19 mouse cellular contexts compared by ENCODE assay signal in genomic region chr10:60955467-60955866, GRCm38 (mm10).
DNase-seq lines count a peak whose midpoint lies in the region; ATAC-seq and TF ChIP-seq lines count a peak whose summit lies in the region.
"Had no signal": no experiment of that assay in that cellular context is flagged by ENCODE, and none has a peak within 500 bp of the region (broad histone marks: within the 10 kb centered on the region; RNA-seq: fewer than 3 reads in every experiment).

No protein-coding gene starts in this region.

- peak; percentile 39; the same call in 1 of the 2 replicates for ATAC-seq in kidney, embryonic 14.5 days (ENCODE audit: low FRiP score, low TSS enrichment)
- ATAC-seq in hindbrain, embryonic 12.5 days (ENCODE audit: low FRiP score), result peak; percentile 74
- ATAC-seq in midbrain, embryonic 14.5 days (ENCODE audit: low FRiP score, low TSS enrichment), result peak; percentile 64; the same call in 1 of the 2 replicates
- ATAC-seq in erythroid progenitor cell, adult 5-6 weeks (replicated peaks; ENCODE audit: low FRiP score, poor library complexity, severe bottlenecking), result no peak

- H3K4me3 ChIP-seq in kidney, embryonic 14.5 days (ENCODE audit: low read length), result no peak overlapping the region
- no peak overlapping the region for H3K4me3 ChIP-seq in kidney, adult 2 months (ENCODE audit: insufficient read depth, low read depth, low read length)
- no peak overlapping the region for H3K4me3 ChIP-seq in hindbrain, embryonic 12.5 days
- no peak overlapping the region for H3K4me3 ChIP-seq in midbrain, embryonic 14.5 days (replicated peaks; ENCODE audit: low read depth, low read length)
- H3K4me3 ChIP-seq: embryonic facial prominence, embryonic 13.5 days; forebrain, embryonic 10.5 days; liver, embryonic 13.5 days; megakaryocyte, embryonic 14.5 days; neural tube, embryonic 12.5 days; stomach, embryonic 15.5 days had no signal

- H3K9me3 ChIP-seq in kidney, embryonic 14.5 days (ENCODE audit: control insufficient read depth, low read length), result no peaks in the 10 kb centered on the region
- no peaks in the 10 kb centered on the region for H3K9me3 ChIP-seq in hindbrain, embryonic 12.5 days (replicated peaks)
- no peaks in the 10 kb centered on the region for H3K9me3 ChIP-seq in midbrain, embryonic 14.5 days (ENCODE audit: control insufficient read depth, low read length)
- H3K9me3 ChIP-seq: embryonic facial prominence, embryonic 13.5 days; forebrain, embryonic 10.5 days; liver, embryonic 13.5 days; megakaryocyte, embryonic 14.5 days; neural tube, embryonic 12.5 days; stomach, embryonic 15.5 days had no signal

- no peaks in the 10 kb centered on the region for H3K36me3 ChIP-seq in kidney, embryonic 14.5 days (ENCODE audit: control insufficient read depth, insufficient read depth, low read length)
- H3K36me3 ChIP-seq in kidney, adult 2 months (ENCODE audit: control insufficient read depth, insufficient read depth, low read length), result no peaks in the 10 kb centered on the region
- no peaks in the 10 kb centered on the region for H3K36me3 ChIP-seq in hindbrain, embryonic 12.5 days
- no peaks in the 10 kb centered on the region for H3K36me3 ChIP-seq in midbrain, embryonic 14.5 days (ENCODE audit: control insufficient read depth, insufficient read depth, low read length)
- H3K36me3 ChIP-seq: embryonic facial prominence, embryonic 13.5 days; forebrain, embryonic 10.5 days; liver, embryonic 13.5 days; neural tube, embryonic 12.5 days; stomach, embryonic 15.5 days had no signal

- H3K4me1 ChIP-seq in kidney, embryonic 14.5 days (ENCODE audit: control insufficient read depth, insufficient read depth, low read length), result no peaks in the 10 kb centered on the region
- H3K4me1 ChIP-seq in kidney, adult 2 months (ENCODE audit: control insufficient read depth, insufficient read depth, low read length), result no peaks in the 10 kb centered on the region
- H3K4me1 ChIP-seq in hindbrain, embryonic 12.5 days, result peaks cover 18% of the 10 kb centered on the region
- peaks cover 23% of the 10 kb centered on the region for H3K4me1 ChIP-seq in midbrain, embryonic 14.5 days (ENCODE audit: control insufficient read depth, insufficient read depth, low read length)
- H3K4me1 ChIP-seq: liver, embryonic 13.5 days; stomach, embryonic 15.5 days had no signal

- WGBS in kidney, embryonic 14.5 days, result 53% methylated on average over 9 of the region's 9 CpGs
- WGBS in kidney, adult 2 months, result 68% methylated on average over 9 of the region's 9 CpGs
- 41% methylated on average over 9 of the region's 9 CpGs for WGBS in hindbrain, embryonic 12.5 days
- WGBS in midbrain, embryonic 14.5 days, result 34% methylated on average over 9 of the region's 9 CpGs

- no peak overlapping the region for H3K9ac ChIP-seq in kidney, embryonic 14.5 days (ENCODE audit: low read depth, low read length)
- H3K9ac ChIP-seq in hindbrain, embryonic 12.5 days, result no peak overlapping the region
- no peak overlapping the region for H3K9ac ChIP-seq in midbrain, embryonic 14.5 days (replicated peaks; ENCODE audit: low read length)
- H3K9ac ChIP-seq: embryonic facial prominence, embryonic 13.5 days; liver, embryonic 13.5 days; neural tube, embryonic 12.5 days; stomach, embryonic 15.5 days had no signal

- H3K27me3 ChIP-seq in kidney, embryonic 14.5 days (ENCODE audit: control insufficient read depth, insufficient read depth, low read length), result no peaks in the 10 kb centered on the region; the same call in 1 of the 2 replicates
- no peaks in the 10 kb centered on the region for H3K27me3 ChIP-seq in kidney, adult 2 months (replicated peaks; ENCODE audit: control insufficient read depth, insufficient read depth, low read length)
- peaks cover 12% of the 10 kb centered on the region for H3K27me3 ChIP-seq in hindbrain, embryonic 12.5 days
- H3K27me3 ChIP-seq in midbrain, embryonic 14.5 days (ENCODE audit: control insufficient read depth, insufficient read depth, low read length), result no peaks in the 10 kb centered on the region
- H3K27me3 ChIP-seq: embryonic facial prominence, embryonic 13.5 days; liver, embryonic 13.5 days; neural tube, embryonic 12.5 days; stomach, embryonic 15.5 days had no signal

- DNase-seq in adrenal gland, adult 2 months, result peak; percentile 6
- no peak for DNase-seq in adrenal gland, postnatal 4 days (ENCODE audit: low spot score in 2 of 2)
- DNase-seq in kidney, adult 2 months, result no peak
- DNase-seq in midbrain, embryonic 14.5 days, result peak; percentile 75
- DNase-seq in layer of hippocampus, postnatal 14 days (ENCODE audit: low spot score in 2 of 2), result no peak
- DNase-seq: adrenal gland, postnatal 14 days; cerebellum, postnatal 25 days; kidney, adult 9 months; liver, embryonic 13.5 days; right cerebral cortex, adult 18-20 months; thymus, postnatal 36 days had no signal

- TF ChIP-seq POLR2A in kidney, adult 2 months (IDR thresholded peaks at IDR 0.05; ENCODE audit: low read depth, low read length), result no peak

- H3K4me2 ChIP-seq in kidney, embryonic 14.5 days (replicated peaks; ENCODE audit: low read depth, low read length), result no peak overlapping the region
- H3K4me2 ChIP-seq in hindbrain, embryonic 12.5 days (replicated peaks), result no peak overlapping the region
- H3K4me2 ChIP-seq in midbrain, embryonic 14.5 days (ENCODE audit: low read length), result no peak overlapping the region
- H3K4me2 ChIP-seq: embryonic facial prominence, embryonic 13.5 days; liver, embryonic 13.5 days; neural tube, embryonic 12.5 days; stomach, embryonic 15.5 days had no signal

- no peak overlapping the region for H3K27ac ChIP-seq in kidney, embryonic 14.5 days (ENCODE audit: low read depth, low read length)
- no peak overlapping the region for H3K27ac ChIP-seq in kidney, adult 2 months (ENCODE audit: insufficient read depth, low read depth, low read length)
- peak overlapping the region; percentile 48; the same call in 1 of the 2 replicates for H3K27ac ChIP-seq in hindbrain, embryonic 12.5 days
- H3K27ac ChIP-seq in midbrain, embryonic 14.5 days (replicated peaks; ENCODE audit: low read depth, low read length), result peak overlapping the region; percentile 57; the same call in 1 of the 2 replicates
- H3K27ac ChIP-seq: embryonic facial prominence, embryonic 13.5 days; forebrain, embryonic 10.5 days; liver, embryonic 13.5 days; neural tube, embryonic 12.5 days; stomach, embryonic 15.5 days had no signal

- no peak for TF ChIP-seq CTCF in kidney, adult 2 months (conservative IDR thresholded peaks at IDR 0.05; ENCODE audit: insufficient read depth, insufficient read length, low read depth, low read length)

Comparison
In these comparisons a context has a peak if more than half of its experiments do, and no peak if none do; other contexts are left out.
1. DNase-seq: peak in adrenal gland, adult 2 months (single experiment) and midbrain, embryonic 14.5 days (single experiment); none in adrenal gland, postnatal 4 days (0 of 2), kidney, adult 2 months (single experiment) and layer of hippocampus, postnatal 14 days (0 of 2).
2. H3K27ac ChIP-seq: peak in hindbrain, embryonic 12.5 days (single experiment) and midbrain, embryonic 14.5 days (single experiment); none in kidney, embryonic 14.5 days (single experiment) and kidney, adult 2 months (single experiment).